Mouse (Mus musculus) myocyte (in vitro differentiated cells): ENCODE data around the gene Aff3.

Source experiments
- E2F4 ChIP-seq: IDR thresholded peaks from one replicate; pipeline ENCODE4 v1.6.1; 2011; ENCODE audit warnings: mild to moderate bottlenecking, control low read depth, moderate library complexity; ENCODE audit not compliant: insufficient read depth
- MAX ChIP-seq: IDR thresholded peaks from one replicate; pipeline ENCODE4 v1.6.1; 2011; ENCODE audit warnings: low read depth, mild to moderate bottlenecking, control low read depth
- MYOD1 ChIP-seq, 3 experiments: IDR thresholded peaks; one replicate each; pipeline ENCODE4 v1.6.1; 2011; ENCODE audit warnings: control low read depth in 2 of 3, low read depth in 2 of 3, mild to moderate bottlenecking in 2 of 3, moderate library complexity in 1 of 3; ENCODE audit not compliant: insufficient read length in 2 of 3, control insufficient read depth in 1 of 3
- POLR2A ChIP-seq: IDR thresholded peaks from one replicate; pipeline ENCODE4 v1.6.1; 2011; ENCODE audit warnings: low read depth, mild to moderate bottlenecking, control low read depth, moderate library complexity; ENCODE audit not compliant: insufficient read length
- TCF12 ChIP-seq: IDR thresholded peaks from one replicate; pipeline ENCODE4 v1.6.1; 2011; ENCODE audit warnings: mild to moderate bottlenecking, control low read depth; ENCODE audit not compliant: poor library complexity, insufficient read depth, severe bottlenecking
- TCF3 ChIP-seq: IDR thresholded peaks from one replicate; pipeline ENCODE4 v1.6.1; 2011; ENCODE audit warnings: low read depth, control low read depth; ENCODE audit not compliant: insufficient read length
- USF1 ChIP-seq: IDR thresholded peaks from one replicate; pipeline ENCODE4 v1.6.1; 2011; ENCODE audit warnings: low read depth, mild to moderate bottlenecking, control low read depth, moderate library complexity

GRCm38 (mm10) chr1:38307821-38308704 is 356.7 kb downstream of the Aff3 start:
- TF ChIP-seq POLR2A (no peak), TCF12 (no peak), USF1 (no peak), MAX (no peak), MYOD1 (IDR thresholded peaks at IDR 0.05; ENCODE audit: control insufficient read depth in 1 of 3, insufficient read length in 2 of 3, low read depth in 2 of 3) (no peak), E2F4 (no peak), TCF3 (no peak)
